Mouse (Mus musculus) adrenal gland, postnatal 0 days (tissue): ENCODE measurements around the gene Olfr149. TPM values are rescaled to one million over a fixed set of nuclear protein-coding genes. Genes with fewer than 3 reads are reported as not detected.

Experiments used
- polyA plus RNA-seq: library from polyadenylated mRNA; unstranded; fragments of >200 nt; fragmentation: Nextera tagmentation; extraction: Ambion mirVana; gene quantifications from 2 replicates; pipeline ENCODE4 v1.2.1, GENCODE M21; 2015

The Olfr149 gene
- not detected in 2 replicates for polyA plus RNA-seq

GRCm38 (mm10) chr9:39707017-39707416 lies at the start of gene Olfr149:
Gene Olfr149, minus strand, starts transcription at chr9:39707117.

DNA sequence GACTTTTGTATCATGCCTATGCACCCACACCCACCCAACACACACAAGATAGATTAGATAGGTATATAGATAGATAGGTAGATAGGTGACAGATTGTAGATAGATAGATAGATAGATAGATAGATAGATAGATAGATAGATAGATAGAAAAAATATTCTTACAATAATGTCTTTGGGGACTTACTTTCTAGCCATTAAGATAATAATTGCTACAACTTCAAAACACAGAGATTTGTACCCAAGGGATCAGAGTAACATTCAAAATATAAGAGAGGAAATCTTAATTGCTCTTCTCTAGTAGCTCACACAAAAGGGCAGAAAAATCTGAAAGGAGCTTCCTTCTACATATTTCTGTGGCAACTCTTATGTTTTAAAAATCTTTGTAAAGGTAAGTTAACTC lies 39.0 kb upstream of the Olfr149 start, which contains the start of gene Olfr967:
Gene Olfr967, plus strand, starts transcription at position 301 of the 400 bp plus-strand sequence.

GRCm38 (mm10) chr9:39730678-39731077 lies 23.8 kb upstream of the Olfr149 start, which contains the start of gene Olfr150:
Gene Olfr150, plus strand, starts transcription at chr9:39730978.

GRCm38 (mm10) chr9:39711053-39711452 lies 4.1 kb upstream of the Olfr149 start, which contains the start of gene Olfr965:
Gene Olfr965, plus strand, starts transcription at chr9:39711353.

GRCm38 (mm10) chr9:39666905-39667304 lies 40.0 kb downstream of the Olfr149 start, which contains the start of gene Olfr963:
Gene Olfr963, plus strand, starts transcription at chr9:39667205.

Other genes starting within 250 kb of the Olfr149 start
- not detected in 2 replicates for gene Olfr955, start 235.2 kb downstream of the Olfr149 start, polyA plus RNA-seq
- not detected in 2 replicates for gene Olfr44, start 213.1 kb downstream of the Olfr149 start, polyA plus RNA-seq
- not detected in 2 replicates for gene Olfr957, start 191.3 kb downstream of the Olfr149 start, polyA plus RNA-seq
- gene Olfr958, start 153.1 kb downstream of the Olfr149 start, polyA plus RNA-seq = not detected in 2 replicates
- gene Olfr959, start 131.5 kb downstream of the Olfr149 start, polyA plus RNA-seq = not detected in 2 replicates
- gene AW551984, start 102.7 kb downstream of the Olfr149 start, polyA plus RNA-seq = 39.4 and 49.0 TPM in 2 replicates
- not detected in 2 replicates for gene Olfr148, start 96.5 kb downstream of the Olfr149 start, polyA plus RNA-seq
- gene Olfr960, start 85.7 kb downstream of the Olfr149 start, polyA plus RNA-seq = not detected in 2 replicates
- not detected in 2 replicates for gene Olfr961, start 62.0 kb downstream of the Olfr149 start, polyA plus RNA-seq
- gene Olfr963, start 39.9 kb downstream of the Olfr149 start, polyA plus RNA-seq = not detected in 2 replicates
- gene Olfr965, start 4.2 kb upstream of the Olfr149 start, polyA plus RNA-seq = not detected in 2 replicates
- not detected in 2 replicates for gene Olfr150, start 23.9 kb upstream of the Olfr149 start, polyA plus RNA-seq
- gene Olfr967, start 39.1 kb upstream of the Olfr149 start, polyA plus RNA-seq = not detected in 2 replicates
- gene Olfr968, start 76.1 kb upstream of the Olfr149 start, polyA plus RNA-seq = not detected in 2 replicates
- gene Olfr969, start 83.8 kb upstream of the Olfr149 start, polyA plus RNA-seq = not detected in 2 replicates
- gene Olfr970, start 101.7 kb upstream of the Olfr149 start, polyA plus RNA-seq = not detected in 2 replicates
- not detected in 2 replicates for gene Olfr971, start 129.8 kb upstream of the Olfr149 start, polyA plus RNA-seq
- not detected in 2 replicates for gene Olfr972, start 159.3 kb upstream of the Olfr149 start, polyA plus RNA-seq
- gene Olfr229, start 200.2 kb upstream of the Olfr149 start, polyA plus RNA-seq = not detected in 2 replicates
- gene Olfr974, start 230.4 kb upstream of the Olfr149 start, polyA plus RNA-seq = not detected in 2 replicates
- gene Olfr975, start 244.9 kb upstream of the Olfr149 start, polyA plus RNA-seq = not detected in 2 replicates